Mouse (Mus musculus): ENCODE measurements around the gene Srpk2. TPM values are rescaled to one million over a fixed set of nuclear protein-coding genes. Genes with fewer than 3 reads are reported as not detected.
"Not testable (repeated sequence)": the region's sequence is repeated elsewhere in the genome, so short reads cannot be mapped to it uniquely, and the experiment has no call there.

Gene Srpk2
- 10 to 100 TPM; 46.6 to 47.2 TPM for total RNA-seq (2021)
- long read RNA-seq, experiment 1, full-length matches to known transcripts, result 2 of 25 reads
- long read RNA-seq, experiment 1, partial matches to known transcripts, result 12 of 25 reads
- long read RNA-seq, experiment 1, other reads (novel, unspliced or antisense), result 11 of 25 reads
- long read RNA-seq, experiment 2, partial matches to known transcripts, result 2 of 7 reads
- long read RNA-seq, experiment 2, other reads (novel, unspliced or antisense), result 5 of 7 reads

DNA sequence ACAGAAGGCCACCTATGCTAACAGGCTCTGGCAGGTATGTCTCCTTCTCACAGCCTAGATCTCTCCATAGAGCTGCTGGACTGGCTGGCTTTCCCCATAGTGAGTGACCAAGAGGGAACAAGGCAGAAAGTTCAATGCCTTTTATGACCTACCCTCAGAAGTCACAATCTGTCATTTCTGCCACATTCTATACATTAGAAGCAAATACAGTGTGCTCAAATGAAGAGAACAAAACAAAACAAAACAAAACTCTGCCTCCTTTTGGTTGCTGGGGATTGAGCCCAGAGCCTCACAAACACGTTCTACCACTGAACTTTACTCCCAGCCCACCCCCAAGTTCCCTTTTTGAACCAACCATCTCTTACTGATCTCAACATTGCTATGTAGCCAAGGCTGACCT, at the start of gene Srpk2:
Gene Srpk2 (minus strand): TSS at position 101 of the 400 bp plus-strand sequence.
- DNase-seq, result no peak

DNA sequence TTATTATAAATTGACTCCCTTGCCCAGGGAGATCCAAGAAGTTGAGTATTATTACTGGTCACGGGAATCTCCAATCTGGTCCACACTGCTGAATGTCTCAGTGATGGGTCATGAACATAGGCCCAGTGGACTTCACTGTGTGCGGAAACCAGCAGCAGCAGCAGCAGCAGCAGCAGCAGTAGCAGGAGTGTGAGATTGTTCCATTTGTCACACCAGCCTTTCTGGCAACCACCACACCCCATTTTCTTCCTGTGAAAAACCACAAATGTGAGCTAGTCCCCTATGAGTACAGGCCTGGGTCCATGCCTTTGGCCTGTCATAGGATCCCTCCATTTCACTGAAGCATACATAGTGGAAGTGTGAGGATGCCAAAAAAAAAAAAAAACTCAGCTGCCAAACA, 37.5 kb upstream of the Srpk2 start:
- no peak for DNase-seq

DNA sequence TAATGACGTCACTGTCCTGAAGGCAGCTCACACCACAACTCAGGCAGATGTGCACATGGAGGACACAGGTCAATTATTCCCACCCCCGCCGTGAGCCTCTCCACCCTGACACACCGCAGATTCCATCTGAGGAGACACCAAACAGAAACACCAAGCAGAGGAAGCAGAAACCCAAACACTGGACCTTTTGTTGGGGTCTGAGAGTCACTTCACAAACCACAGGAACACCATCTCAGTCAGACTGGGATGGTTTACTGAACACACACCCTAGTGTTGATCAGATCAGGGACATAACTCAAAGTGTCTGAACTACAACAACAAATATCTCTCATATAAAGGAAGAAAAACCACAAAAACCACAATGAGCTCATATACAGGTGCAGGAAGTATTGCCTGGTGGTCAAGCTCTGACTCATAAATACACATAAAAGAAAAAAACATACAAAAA, 34.5 kb upstream of the Srpk2 start:
- DNase-seq, result no peak

DNA sequence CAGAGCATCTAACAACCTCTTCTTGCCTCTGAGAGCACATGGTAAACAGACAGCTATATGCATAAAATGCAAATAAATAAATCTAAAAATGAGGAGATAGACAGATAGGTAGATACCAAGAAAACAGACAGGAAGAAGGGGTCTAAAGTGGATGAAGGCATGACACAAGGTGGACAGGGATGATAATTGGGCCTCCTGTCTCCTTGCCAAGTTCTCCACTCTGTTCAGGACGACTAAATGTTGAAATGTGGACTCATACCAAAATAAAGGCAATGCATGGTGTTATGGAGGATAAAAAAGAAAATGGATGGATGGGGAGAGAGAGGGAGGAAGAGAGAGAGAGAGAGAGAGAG, 33.7 kb upstream of the Srpk2 start:
- no peak for DNase-seq

DNA sequence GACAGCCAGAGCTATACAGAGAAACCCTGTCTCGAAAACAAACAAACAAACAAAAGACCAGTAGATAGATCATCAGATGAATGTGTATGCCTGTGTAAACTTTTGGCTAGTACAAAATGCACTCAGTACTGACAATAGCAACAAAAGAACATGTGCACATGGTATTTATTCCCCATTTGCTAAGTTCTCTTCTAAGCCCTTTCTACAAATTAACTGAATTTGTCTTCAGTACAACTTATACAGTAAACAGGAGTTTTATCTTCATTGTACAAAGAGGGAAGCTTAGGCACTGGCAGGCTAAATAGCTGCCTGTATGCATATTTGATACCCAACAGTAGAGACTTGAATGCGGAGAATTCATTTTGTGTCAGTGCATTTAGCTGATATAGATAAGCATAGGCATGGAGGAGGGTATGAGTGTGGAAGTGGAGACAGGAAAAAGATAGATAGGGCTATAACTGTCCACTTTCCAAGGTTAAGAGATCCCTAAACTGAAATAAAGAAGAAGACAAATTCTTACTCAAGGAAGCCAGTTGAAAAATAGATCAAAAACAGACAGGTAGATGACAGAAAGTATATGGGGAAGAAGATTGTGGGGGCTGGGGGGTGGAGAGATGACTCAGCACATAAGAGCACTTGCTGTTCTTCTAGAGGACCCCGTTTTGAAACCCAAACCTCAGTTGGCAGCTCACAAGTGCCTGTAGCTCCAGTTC, 33.2 kb upstream of the Srpk2 start:
- DNase-seq, result no peak

DNA sequence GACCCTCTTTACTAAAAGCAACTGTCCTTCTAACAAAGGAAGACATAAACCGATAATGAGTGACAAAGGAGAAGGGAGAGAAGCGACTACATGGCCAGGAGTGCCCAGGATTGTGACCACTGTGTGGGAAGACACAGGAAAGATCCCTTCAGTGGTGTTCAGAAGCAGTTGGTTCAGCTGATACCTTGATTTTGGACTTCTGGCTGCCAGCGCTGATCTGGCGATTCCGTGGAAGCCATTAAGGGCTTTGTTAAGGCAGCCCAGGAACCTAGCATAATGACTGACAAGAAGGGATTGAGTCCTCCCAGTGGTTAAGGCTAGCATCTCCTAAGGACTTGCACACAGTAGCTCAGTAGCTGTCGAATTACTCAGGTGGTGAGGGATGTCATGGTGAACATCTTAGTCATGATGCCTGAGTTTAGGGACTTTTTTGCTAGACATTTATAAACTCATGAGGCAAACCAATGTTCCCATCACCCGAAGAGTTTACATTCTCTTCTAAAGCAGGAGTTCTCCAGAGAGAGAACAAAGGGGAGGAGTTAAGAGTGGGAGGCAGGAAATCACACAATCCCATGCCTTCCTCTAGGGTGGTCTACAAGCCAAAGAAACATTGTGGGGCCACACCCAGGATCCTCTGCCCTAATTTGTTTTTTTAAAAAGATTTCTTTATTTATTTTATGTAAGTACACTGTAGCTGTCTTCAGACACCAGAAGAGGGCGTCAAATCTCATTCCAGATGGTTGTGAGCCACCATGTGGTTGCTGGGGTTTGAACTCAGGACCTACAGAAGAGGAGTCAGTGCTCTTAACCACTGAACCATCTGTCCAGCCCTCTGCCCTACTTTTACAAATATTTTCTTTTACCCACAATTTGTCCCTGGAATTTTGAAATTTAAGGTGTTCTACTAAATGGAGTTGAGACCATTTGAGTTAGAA, 29.3 kb upstream of the Srpk2 start:
- no peak for DNase-seq

DNA sequence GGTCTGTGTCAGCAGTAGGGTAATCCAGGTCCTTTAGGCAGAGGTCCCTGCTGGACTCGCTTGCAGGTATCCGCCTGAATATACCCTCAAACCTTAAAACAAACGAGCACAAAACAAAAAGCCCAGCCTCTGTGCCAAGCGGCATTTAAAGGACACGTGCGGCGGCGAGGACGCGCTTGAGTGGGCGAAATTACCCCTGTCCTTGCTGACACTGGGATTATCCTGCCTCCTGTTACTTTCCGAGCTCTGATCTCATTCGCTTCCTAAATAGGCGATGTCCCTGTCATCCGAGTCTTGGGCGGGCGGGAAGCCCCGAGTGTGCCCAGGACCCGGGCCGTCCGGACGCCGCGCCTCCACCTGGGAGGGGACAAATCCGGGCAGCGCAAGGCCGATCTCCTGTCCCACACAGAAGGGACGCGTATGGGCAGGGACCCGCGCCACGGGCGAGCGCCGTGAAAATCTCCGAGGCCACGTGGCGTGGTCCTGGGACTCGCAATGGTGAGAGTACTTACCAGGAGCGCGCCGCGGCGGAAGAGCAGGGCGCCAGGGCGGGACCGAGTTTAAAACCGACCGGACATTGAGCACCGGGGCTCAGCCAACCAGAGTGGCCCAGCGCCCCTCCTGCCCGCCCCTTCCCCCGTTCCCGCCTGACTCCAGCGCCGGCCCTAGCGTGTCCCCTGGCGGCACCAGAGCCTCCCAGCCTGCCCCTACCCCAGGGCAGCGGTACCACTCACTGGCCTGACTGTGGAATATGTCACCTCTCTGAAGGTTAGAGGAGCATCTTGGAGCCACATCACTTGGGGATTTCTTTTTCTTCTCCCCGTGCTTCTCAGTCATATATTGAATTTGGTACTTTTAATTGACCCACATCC, 27.9 kb upstream of the Srpk2 start:
- peak; percentile 87 to 90 for DNase-seq

DNA sequence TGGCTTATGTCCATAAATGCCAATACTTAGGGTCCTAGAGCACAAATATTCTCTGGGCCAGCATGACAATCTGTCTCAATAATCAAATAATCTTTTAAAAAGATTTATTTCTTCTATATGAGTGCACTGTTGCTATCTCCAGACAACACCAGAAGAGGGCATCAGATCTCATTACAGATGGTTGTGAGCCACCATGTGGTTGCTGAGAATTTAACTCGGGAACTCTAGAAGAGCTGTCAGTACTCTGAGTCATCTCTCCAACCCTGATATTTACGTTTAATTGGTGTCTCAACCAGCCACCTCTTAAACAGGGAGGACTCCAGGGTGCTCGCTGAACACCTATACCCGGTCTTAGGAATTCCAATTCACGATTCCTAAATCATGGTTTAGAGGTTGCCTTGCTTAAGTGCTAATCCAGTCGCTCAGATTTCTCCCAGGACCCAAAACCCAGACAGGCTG, 27.3 kb upstream of the Srpk2 start:
- peak in 1 of 2 experiments; percentile 14 for DNase-seq

DNA sequence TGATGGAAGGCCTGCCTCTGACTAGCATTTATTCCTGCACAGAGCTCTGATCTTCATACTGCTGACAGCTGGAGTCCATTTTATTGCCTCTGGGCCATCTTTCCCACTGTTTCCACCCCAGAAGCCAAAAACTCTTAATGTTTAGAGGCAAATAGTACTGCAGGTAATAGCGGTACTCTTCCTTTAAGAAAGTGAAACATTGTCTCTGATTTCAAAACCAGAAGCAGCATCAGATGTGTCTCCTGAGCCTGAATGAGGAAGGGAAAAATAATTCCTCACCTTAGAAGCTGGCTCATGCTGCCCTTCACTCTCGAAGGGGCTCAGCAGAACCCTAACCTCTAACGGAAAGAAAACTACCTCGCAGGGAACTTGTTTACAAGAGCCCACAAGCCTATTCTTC, 26.8 kb upstream of the Srpk2 start:
- DNase-seq, result no peak

DNA sequence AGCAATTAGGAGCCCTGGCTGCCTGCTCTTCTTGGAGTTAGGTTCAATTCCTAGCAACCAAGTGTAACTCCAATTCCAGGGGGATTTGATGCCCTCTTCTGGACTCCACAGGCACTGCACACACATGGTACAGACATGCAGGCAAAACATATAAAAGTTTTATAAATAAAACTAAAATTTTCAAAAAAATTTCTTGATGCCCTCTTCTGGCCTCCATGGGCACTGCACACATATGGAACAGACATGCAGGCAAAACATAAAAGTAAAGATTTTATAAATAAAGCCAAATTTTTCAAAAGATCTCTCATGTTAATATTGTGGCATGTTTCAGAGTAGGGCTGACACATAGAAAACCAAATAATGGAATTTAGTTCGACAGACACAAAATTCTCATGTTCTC, 25.2 kb upstream of the Srpk2 start:
- no peak for DNase-seq

DNA sequence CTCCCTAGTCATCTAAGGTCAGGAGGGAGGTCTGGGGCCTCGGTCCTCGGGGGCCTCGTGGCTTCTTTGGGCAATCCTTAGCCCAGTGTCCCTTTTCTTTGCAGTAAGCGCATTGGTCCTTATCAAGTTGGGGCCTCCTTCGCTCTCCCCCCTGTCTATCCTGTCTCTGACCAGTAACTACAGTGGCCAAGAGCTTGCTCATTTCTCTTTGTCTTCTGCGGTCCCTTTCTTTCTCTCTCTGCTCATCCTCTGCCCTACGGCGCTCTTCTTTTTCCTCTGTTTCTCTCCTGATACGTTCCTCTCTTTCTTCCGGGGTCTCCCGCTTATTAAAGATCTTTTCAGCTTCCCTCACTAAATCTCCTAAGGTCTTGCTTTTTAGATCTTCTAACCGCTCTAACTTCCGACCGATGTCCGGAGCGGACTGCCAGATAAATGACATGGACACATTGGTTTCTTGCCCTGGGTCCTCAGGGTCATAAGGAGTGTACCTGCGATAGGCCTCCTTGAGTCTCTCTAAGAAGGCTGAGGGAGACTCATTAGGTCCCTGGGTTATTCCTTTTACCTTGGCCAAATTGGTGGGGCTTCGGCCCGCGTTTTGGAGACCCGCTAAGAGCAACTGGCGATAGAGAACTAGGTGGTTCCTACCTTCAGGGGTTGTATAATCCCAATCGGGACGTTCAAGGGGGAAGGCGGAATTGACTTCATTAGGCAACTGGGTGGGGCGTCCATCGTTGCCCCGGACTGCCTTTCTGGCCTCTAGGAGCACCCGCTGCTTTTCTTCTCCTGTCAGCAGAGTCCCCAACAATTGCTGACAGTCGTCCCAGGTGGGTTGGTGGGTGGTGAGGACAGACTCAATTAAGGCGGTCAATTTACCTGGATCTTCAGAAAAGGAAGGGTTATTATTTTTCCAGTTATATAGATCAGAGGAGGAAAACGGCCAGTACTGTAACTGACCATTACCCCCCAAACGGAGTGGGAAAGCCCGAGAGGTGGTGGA, 22.5 kb upstream of the Srpk2 start:
- not testable (repeated sequence) for DNase-seq

DNA sequence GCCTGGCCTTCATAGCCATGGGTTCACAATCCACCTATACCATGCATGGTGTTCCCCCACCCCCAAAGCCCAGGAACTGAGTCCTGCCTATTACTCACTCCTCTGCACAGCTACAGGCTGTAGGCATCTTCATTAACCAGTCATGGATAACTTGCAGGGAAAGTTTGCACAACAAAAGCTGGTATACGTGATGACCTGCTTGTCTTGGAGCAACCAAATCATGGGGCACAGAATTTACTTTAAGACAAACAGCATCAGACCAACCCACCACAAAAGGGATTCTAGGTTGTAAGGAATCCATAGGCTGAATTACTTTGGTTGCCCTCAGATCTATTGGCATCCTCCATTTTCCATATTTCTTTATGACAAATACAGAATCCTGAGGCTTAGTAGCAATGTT, 13.0 kb upstream of the Srpk2 start:
- no peak for DNase-seq

DNA sequence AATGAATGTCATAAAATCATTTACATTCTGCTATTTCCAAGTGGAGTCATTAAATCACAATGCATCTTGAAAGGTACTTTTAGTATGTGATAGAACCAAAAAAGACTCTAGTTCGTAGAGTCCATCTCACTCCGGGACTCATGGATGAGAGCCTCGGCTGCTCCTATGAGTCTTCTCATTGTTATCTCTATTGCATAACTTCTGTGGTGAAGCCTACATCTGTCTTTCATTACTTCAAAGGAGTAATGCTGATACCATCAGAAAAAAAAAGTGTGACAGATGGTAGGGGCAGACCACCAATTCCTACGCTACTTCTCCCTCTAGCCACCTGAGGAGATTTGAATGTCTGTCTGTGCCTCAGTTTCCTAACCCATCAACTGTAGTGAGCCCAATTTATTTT, 986 bp downstream of the Srpk2 start:
- DNase-seq, result no peak

DNA sequence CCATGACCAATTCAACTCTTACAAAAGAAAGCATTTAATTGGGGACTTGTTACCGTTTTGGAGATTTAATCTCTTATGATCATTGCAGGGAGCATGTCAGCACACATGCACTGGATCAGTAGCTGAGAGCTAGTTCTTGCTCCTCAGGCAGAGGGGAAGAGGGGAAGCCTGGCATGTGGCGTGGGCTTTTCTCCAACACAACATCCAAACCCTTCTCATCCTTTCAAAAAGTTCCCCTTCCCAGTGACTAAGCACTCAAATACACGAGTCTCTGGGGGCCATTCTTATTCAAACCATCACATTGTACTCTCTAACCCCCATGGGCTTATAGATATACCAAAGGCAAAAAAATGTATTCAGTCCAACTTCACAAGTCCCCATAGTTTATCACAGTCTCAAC, 5.4 kb downstream of the Srpk2 start:
- DNase-seq, result no peak

DNA sequence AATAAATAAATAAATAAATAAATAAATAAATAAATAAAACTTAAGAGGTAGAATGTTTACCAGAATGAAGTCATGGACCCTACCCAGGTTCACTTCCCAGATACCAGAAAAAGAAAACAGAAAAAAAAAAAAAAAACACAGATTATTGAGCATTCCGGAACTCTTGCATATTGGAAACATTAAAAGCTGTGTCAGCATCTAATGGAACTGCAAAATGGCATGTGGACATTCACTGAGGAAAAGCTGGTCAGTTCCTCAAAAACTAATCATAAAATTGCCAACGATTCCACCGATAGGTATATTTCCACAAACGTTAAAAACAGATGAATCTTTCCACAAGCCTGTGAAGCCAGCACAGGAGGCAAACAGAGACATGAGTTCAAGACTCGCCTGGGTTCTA, 6.5 kb downstream of the Srpk2 start:
- DNase-seq, result no peak

DNA sequence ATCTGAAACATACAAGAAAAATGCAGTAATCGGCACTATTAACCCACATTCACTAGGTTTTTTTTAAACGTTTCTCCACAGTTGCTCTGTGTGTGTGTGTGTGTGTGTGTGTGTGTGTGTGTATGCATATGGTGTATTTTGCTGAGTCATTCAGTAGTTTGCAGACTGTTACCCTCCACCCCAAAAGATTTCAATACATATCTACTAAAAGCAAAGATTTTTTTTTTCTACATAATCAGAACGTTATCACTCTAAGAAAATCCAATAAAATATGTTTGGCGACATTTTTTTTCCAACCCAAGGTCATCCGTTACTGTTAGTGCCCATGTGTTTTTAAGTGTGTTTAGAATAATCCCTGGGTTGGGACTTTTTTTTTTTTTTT, 7.4 kb downstream of the Srpk2 start:
- no peak for DNase-seq

DNA sequence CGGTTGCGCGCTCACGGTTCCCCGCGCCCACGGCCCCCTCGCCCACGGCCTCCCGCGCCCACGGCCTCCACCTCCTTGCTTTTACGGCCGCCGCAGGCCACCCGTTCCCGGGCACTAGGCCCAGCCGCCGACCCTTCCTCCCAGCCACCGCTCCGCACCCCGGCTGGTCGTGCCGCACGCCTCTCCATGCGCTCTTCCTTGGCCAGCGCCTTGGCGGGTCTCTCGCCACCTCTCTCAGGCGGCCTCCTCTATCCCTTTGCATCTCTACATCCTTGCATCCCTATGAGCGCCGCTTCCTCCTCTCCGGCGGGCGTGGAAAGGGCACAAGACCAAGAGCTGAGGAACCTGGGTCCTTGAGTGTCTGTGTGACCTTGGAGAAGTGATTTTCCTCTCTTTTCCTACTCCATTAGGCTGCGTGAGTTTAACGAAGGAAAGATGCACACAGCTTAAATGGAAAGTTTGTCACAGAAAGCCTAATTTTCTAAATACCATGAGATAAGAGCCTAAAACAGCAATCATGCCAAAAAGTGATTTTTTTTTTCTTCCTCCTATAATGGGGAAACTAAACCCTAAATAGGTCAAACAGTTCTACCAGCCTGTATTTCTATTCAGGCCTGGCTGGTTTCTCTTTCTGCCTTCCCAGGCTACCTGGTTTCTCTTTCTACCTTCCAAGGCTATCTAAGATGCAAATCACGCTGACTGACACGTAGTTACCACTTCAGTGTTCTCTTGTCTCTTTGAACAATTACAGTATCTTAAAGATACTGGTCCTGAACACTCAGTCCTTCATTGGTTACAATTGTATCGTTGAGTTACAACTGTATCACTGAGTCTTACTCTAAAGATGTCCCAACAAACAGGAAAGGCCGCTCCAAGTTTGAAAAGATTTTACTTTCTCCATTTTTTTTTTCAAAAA, 8.0 kb downstream of the Srpk2 start:
- peak; percentile 29 to 46 for DNase-seq

DNA sequence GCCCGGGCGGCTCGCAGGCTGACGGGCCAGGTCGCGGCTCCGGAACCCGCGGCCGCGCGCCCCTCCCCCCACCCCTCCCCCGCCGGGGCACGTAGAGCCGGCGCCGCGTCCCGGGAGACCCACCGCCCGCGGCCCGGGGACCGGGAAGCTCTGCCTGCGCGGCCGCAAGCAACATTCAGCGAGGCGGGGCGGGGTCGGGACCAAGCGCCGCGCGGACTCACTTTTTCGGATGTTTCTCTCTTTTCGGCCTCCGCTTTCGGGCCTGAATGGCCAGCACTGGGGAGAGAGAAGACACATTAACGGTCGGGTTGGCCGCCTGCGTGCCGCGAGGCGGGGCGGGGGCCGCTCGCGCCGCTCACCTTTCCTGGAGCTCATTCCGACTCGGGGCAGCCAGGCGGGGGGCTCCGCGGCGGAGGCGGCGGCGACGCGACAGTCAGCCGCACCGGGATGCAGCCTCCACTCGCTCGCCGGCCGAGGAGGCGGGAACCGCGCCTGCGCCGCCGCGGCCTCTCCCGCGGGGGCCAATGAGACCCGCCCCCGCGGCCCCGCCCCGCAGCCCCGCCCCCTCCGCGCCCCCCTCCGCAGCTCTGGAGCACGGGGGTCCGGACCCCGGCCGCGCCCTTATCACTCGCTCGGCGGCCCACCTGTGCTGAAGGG, 8.8 kb downstream of the Srpk2 start:
- peak; percentile 82 to 87 for DNase-seq
